Mouse (Mus musculus) lung, adult 10 weeks (tissue): ENCODE measurements around the gene Gna11. TPM values are rescaled to one million over a fixed set of nuclear protein-coding genes. Genes with fewer than 3 reads are reported as not detected.

ENCODE experiments used
- polyA plus RNA-seq: library from polyadenylated mRNA; stranded (reverse); fragments of 350-450 nt; fragmentation: Illumina TruSeq; extraction: RNeasy Lipid Tissue Mini Kit (QIAGEN cat#74804); gene quantifications from one replicate; pipeline ENCODE4 v1.2.3, GENCODE M21; 2014; ENCODE audit warnings: low read depth, low replicate concordance; ENCODE audit not compliant: insufficient read depth

The Gna11 gene
- 35.8 TPM for polyA plus RNA-seq

DNA sequence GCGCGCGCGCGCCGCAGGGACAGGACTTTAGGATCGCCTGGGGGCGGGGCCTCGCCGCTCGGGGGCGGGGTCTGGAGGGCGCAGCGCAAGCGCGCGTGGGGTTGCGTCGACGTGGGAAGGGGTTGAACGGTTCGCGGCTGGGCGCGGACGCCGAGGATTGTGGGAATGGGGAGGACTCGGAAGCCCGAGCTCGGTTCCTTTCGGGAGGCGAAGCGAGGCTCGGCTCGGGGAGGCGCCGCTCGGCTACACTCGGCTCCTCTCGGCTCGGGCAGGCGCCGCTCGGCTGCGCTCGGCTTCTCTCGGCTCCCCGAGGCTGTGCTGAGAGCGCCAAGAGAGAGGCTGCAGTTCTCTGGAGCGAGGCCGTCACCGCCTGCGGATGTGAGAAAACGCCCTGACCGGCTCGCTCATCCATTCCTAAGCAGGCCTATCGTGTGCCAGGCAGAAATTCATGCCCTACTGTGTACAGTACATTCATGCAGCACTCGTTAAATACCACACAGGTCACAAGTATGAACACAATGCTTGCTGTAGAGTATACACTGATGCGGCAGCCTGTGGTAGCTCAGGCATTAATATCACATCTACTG, at the start of gene Gna11:
Gene Gna11 (minus strand): TSS at position 30 of the 587 bp plus-strand sequence.

DNA sequence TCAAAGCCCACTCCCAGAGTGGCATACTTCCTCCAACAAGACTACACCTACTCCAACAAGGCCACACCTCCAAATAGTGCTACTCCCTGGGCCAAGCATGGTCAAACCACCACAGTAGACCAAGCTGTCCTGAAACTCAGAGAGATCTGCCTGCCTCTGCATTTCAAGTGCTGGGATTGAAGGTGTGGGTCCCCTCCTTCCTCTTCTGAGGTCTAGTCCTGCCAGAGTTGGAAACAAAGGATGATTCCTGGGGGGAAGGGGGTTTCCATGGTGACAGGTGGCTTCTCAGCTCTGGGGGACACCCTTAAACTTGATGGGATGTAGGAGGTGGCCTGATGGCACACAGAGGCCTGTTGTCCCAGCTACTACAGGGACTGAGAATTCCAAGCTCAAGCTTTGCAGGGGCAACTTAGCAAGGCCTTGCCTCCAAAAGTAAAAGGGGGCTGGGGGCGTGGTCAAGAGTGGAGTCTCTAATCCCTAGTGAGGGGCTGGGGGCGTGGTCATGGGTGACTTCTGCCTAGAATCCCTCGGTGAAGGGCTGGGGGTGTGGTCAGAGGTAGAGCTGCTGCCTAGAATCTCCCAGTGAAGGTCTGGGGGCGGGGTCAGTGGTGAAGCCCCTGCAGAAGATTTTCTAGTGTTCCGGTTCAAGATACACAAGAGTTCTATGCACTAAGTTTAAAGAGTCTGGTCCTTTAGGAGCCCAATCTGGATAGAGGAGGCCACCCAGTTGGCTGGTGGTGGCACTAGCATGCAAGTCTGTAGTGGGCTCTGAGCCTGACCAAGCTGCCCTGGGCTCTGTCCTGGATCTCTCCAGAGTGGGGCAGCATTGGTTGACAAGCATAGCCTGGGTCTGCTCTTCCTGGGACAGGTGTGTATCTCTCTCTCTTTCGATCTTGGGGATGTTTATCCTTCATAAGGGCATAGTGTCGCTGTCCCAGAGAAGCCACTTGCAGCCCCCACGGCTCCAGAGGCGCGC, 29.4 kb upstream of the Gna11 start, which contains the start of gene Tle2:
Gene Tle2 (plus strand): TSS at position 481 of the 976 bp plus-strand sequence.

DNA sequence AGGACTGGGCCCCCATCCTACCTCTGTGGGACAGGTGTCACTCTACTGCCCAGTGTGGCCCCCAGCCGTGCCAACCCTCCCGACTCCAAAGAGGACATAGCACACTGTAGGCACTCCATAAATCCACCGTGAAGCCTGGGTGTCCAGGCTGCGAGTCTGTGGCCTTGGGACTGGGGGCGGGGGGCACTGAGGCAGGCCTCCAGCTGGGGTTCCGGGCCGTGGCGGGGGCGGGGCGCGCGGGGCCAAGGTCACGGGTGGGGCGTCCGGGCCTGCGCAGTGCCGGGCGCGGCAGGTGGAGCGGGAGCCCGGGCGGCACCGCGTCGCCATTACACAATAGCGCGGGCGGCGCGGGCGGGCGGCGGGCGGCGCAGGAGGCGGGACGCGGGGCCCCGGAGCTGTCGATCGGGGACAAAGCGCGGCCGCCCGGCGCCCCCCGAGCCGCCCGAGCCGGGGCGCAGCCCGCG, 14.2 kb upstream of the Gna11 start, which contains the start of gene Aes:
Gene Aes (plus strand): TSS at position 326 of the 464 bp plus-strand sequence.

DNA sequence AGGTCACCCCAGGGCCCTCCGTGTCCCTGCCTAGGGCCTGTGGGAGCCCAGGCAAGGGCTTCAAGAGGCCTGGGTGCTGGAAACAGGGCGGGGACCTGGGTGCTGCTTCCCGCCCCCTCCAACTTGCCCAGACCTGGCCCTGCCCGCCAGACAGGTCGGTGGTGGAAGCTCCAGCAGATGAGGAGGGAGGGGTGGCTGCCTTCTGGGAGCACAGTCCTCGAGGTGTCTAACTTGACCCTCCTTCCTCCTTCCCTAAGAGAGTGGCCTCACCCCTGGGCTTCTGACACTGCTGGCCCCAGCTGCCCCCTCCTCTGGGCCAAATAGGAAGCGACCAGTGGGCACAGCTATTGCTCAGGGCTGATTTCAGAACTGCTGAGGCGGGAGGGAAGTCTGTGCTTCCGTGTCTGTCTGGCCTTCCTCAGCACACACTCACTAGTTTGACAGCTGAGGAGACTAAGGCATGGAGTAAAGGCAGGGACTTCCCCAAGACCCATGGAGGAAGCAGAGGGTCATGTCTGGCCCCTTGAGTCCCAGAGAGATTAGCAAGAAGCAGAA, 20.9 kb downstream of the Gna11 start, which contains the start of gene Gna15:
Gene Gna15 (minus strand): TSS at position 175 of the 555 bp plus-strand sequence.

DNA sequence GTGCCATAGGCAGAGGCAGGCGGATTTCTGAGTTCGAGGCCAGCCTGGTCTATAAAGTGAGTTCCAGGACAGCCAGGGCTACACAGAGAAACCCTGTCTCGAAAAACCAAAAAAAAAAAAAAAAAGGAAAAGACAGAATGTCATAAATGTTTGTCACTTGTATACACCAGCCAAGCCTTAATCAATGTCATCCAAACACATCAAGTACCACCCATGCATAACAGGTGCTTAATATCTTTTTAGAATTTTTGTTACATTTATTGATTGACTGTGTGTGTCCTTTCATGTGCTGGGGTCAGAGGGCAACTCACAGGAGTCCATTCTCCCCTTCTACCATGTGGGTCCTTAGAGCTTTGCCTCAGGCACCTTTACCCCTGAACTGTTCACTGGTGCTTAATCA, 45.0 kb downstream of the Gna11 start, which contains the start of gene S1pr4:
Gene S1pr4 (minus strand): TSS at position 101 of the 400 bp plus-strand sequence.

DNA sequence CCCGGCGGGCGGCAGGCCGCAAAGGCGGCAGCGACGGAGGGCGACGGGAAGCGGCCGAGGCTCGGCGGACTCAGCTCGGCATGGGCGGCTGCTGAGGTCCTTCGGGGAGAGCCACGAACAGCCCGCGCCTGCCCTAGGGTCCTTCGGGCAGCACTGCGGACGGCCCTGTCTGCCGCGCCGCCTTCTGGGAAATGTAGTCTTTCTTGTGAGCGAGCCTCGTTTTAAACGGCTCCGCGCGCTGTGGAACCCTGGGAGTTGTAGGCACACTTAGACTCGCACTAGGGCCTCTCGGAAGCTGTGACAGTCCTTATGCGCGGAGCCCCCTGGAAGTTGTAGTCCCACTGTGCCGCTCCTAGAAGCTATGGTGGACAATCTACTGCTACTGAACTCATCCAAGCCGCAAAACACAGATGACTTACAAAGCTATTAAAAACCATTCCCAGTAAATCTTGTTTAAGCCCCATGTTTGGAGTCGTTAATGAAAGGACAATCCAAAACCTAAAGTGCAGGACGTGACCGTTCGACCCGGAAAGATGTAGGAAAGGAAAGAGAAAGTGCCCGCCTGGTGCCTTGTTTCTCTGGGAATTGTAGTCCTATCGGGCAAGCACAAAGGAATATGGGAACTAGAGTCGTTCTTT, 48.6 kb downstream of the Gna11 start, which contains the start of gene Ncln:
Gene Ncln (minus strand): TSS at position 129 of the 638 bp plus-strand sequence.

DNA sequence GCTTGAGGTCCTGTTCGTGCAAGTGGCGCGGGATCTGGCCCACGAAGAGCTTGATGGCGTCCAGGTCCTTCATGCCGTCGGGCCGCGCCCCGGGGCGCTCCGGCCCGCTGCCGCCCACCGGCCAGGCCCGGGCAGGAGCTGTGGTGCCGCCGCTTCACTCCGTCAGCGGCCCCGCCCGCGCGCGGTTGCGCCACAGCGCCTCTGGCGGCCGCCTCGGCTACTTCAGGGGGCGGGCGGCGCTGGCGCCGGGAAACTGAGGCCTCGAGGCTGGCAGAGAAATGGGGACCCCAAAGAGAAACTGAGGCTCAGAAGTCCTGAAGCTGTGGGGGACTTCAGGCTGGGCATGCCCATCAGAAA, 62.5 kb downstream of the Gna11 start, which contains the start of gene Celf5:
Gene Celf5 (minus strand): TSS at position 177 of the 357 bp plus-strand sequence.

Other genes with a start within 250 kb of the Gna11 start
- 14.5 TPM for gene Cactin, start 224.1 kb downstream of the Gna11 start, polyA plus RNA-seq
- gene Tbxa2r, start 216.5 kb downstream of the Gna11 start, polyA plus RNA-seq: 6.3 TPM
- gene Gipc3, start 201.9 kb downstream of the Gna11 start, polyA plus RNA-seq: 2.5 TPM
- gene Hmg20b, start 194.7 kb downstream of the Gna11 start, polyA plus RNA-seq: 37.1 TPM
- gene Mfsd12, start 187.7 kb downstream of the Gna11 start, polyA plus RNA-seq: 8.7 TPM
- 3.9 TPM for gene 4930404N11Rik, start 179.4 kb downstream of the Gna11 start, polyA plus RNA-seq
- 14.4 TPM for gene Fzr1, start 166.7 kb downstream of the Gna11 start, polyA plus RNA-seq
- 41.2 TPM for gene Dohh, start 160.8 kb downstream of the Gna11 start, polyA plus RNA-seq
- 1.4 TPM for gene Gm48551, start 160.7 kb downstream of the Gna11 start, polyA plus RNA-seq
- 1.4 TPM for gene Gm48552, start 156.2 kb downstream of the Gna11 start, polyA plus RNA-seq
- gene Smim24, start 152.1 kb downstream of the Gna11 start, polyA plus RNA-seq: 4.3 TPM
- 18.1 TPM for gene Nfic, start 89.6 kb downstream of the Gna11 start, polyA plus RNA-seq
- gene Celf5, start 62.5 kb downstream of the Gna11 start, polyA plus RNA-seq: 0.07 TPM
- gene Ncln, start 48.8 kb downstream of the Gna11 start, polyA plus RNA-seq: 39.1 TPM
- gene S1pr4, start 45.1 kb downstream of the Gna11 start, polyA plus RNA-seq: 17.6 TPM
- 5.9 TPM for gene Gna15, start 21.0 kb downstream of the Gna11 start, polyA plus RNA-seq
- 414 TPM for gene Aes, start 14.3 kb upstream of the Gna11 start, polyA plus RNA-seq
- 19.7 TPM for gene Tle2, start 29.4 kb upstream of the Gna11 start, polyA plus RNA-seq
- gene Tle6, start 55.9 kb upstream of the Gna11 start, polyA plus RNA-seq: 12.4 TPM
- gene BC025920, start 61.1 kb upstream of the Gna11 start, polyA plus RNA-seq: 0.50 TPM
- gene Sirt6, start 82.6 kb upstream of the Gna11 start, polyA plus RNA-seq: 5.9 TPM
- gene Ankrd24, start 83.3 kb upstream of the Gna11 start, polyA plus RNA-seq: 8.1 TPM
- 2.7 TPM for gene Gm10778, start 103.9 kb upstream of the Gna11 start, polyA plus RNA-seq
- 5.8 TPM for gene Zfp433, start 159.6 kb upstream of the Gna11 start, polyA plus RNA-seq
- gene Gm3055, start 226.0 kb upstream of the Gna11 start, polyA plus RNA-seq: 2.0 TPM